Mouse (Mus musculus) splenic B cell, adult 2 months (primary cell): ENCODE results near the gene Ankk1.

Source experiments
- DNase-seq: peaks from one replicate; pipeline ENCODE4 v3.0.0-alpha.2; 2011; ENCODE audit warnings: low read depth, low spot score
- H3K27me3 ChIP-seq: 2 replicates; pipeline ENCODE4 v1.6.1; 2012; ENCODE audit warnings: mild to moderate bottlenecking, low read length, moderate library complexity, mixed read lengths; ENCODE audit not compliant: control insufficient read depth, poor library complexity, insufficient read depth, severe bottlenecking
- H3K36me3 ChIP-seq: 2 replicates; pipeline ENCODE4 v1.6.1; 2012; ENCODE audit warnings: mild to moderate bottlenecking, low read length, moderate library complexity, mixed read lengths; ENCODE audit not compliant: control insufficient read depth, poor library complexity, insufficient read depth, severe bottlenecking

Gene Ankk1

GRCm38 (mm10) chr9:49386119-49386518, 40.7 kb downstream of the Ankk1 start:
- no peak for DNase-seq
- H3K27me3 ChIP-seq: no peaks in the 10 kb centered on the region
- H3K36me3 ChIP-seq: no peaks in the 10 kb centered on the region

GRCm38 (mm10) chr9:49385301-49385700, 41.5 kb downstream of the Ankk1 start:
- Histone ChIP-seq H3K27me3 (no peaks in the 10 kb centered on the region), H3K36me3 (no peaks in the 10 kb centered on the region)
- DNase-seq: no peak

- no peak for DNase-seq
- H3K27me3 ChIP-seq: no peaks in the 10 kb centered on the region
These were observed 42.0 kb downstream of the Ankk1 start for GRCm38 (mm10) chr9:49384855-49385254.

GRCm38 (mm10) chr9:49384041-49384440, 42.8 kb downstream of the Ankk1 start:
- Histone ChIP-seq H3K36me3 (no peaks in the 10 kb centered on the region), H3K27me3 (no peaks in the 10 kb centered on the region)
- DNase-seq: no peak

More at GRCm38 (mm10) chr9:49384855-49385254, 42.0 kb downstream of the Ankk1 start:
- no peaks in the 10 kb centered on the region for H3K36me3 ChIP-seq

- no peaks in the 10 kb centered on the region for H3K27me3 ChIP-seq
- DNase-seq: no peak
- no peaks in the 10 kb centered on the region for H3K36me3 ChIP-seq
These were observed 46.9 kb downstream of the Ankk1 start for GRCm38 (mm10) chr9:49379962-49380361.

- H3K36me3 ChIP-seq: no peaks in the 10 kb centered on the region
- no peak for DNase-seq
These were observed 52.9 kb downstream of the Ankk1 start for GRCm38 (mm10) chr9:49373946-49374345.

GRCm38 (mm10) chr9:49365763-49366162, 61.1 kb downstream of the Ankk1 start:
- Histone ChIP-seq H3K27me3 (no peaks in the 10 kb centered on the region), H3K36me3 (no peaks in the 10 kb centered on the region)
- DNase-seq: no peak

More at GRCm38 (mm10) chr9:49373946-49374345, 52.9 kb downstream of the Ankk1 start:
- no peaks in the 10 kb centered on the region for H3K27me3 ChIP-seq
